Mouse (Mus musculus) Muller cell, postnatal 12 days (primary cell): ENCODE data around the gene Fcf1.

Source experiments
- DNase-seq: peaks from one replicate; pipeline ENCODE4 v3.0.0-alpha.2; 2015; ENCODE audit errors: inconsistent ontology term

Fcf1 gene

DNA sequence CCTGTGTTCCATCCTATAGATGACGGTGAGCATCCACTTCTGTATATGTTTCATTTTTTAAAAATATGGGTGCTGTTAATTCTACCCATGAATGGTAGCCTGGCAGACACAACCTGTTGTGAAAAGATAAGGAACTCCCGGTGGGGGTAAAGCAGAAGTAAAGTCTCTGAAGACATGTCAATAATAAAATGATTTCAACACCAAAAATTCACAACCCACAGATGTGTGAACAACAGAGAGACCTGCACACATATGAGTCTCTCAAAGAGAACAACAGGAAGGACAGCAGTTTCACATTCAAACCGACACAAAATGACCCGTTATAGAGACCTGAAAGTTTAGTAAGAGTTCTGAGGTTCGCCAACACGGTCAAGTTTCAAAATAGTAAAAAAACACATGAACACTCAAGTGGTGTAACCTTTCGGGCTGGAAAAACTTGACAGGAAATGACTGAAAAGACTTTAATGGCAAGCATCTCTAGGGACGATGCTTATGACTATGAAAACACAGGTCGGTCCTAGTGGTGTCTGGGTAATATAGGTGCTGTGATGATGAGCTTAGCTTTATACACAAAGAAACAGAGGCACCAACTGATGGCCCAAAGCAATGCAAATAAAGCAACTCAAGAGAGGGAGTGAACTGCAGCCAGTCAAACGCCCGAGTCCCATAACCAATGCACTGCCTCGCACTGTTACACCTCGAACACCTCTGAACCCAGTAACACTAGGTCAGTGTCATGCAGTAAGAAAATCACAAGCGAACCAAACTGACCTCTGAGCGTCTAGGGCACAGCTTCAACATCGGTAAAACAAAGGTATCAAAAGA is 1.7 kb upstream of the Fcf1 start:
- DNase-seq = no peak

DNA sequence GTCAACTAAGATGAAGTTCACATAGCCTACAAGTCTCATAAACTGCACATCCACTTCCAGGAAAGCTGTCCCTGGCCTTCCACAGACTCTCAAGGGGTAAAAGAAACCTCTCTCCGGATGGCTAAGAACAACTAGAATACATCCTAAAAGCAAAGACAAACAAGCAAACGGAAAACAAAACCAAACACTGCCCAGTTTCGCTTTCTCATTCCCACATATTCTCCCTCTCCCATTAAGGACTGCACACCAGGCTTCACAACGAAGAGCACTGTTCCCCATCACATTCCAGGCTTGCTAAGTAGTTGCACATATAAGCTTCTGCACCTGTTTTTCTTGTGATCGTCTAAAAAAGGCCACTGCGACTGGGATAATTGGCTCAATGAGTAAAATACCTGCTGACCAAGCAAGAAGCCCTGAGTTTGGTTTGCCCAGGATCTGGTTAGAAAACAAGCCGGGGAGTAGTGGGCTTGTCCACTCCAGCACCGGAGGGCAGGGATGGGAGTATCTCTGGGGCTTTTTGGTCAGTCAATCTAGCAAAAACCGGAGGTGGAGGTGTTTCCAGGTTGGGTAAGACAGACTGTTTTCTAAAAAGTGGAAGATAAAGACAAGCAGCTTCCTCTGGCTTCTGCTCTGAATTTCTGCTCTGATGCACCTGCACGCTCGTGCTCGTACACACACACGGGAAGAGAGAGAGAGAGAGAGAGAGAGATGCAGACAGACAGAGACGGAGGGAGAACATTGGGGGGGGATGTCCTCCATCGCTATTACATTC is 855 bp upstream of the Fcf1 start:
- DNase-seq = peak; percentile 33

DNA sequence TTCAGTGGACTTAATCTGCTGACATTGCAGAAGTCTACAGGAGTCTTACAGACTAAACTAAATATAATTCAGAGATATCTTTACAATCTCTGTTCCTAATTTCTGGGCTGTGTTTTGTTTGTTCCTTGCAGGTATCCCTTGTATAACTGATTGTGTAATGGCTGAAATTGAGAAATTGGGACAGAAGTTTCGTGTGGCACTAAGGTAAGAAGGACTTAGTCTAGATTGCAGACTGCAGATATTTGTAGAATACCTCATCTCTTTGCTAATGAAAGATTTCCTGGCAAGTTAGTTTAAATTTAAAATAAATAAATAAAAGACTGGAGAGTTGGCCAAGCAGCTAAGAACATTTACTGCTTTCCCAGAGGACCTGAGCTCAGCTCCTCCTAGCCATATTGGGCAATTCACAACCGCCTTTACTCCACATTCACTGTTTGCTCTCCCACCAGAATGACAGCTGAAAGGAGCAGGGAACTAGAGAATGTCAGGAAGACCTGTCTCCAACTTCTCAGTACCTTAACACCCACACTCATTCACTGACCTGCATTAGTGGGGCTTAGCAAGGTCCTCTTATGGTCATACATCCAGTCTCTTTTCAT is 8.7 kb downstream of the Fcf1 start:
- no peak for DNase-seq

DNA sequence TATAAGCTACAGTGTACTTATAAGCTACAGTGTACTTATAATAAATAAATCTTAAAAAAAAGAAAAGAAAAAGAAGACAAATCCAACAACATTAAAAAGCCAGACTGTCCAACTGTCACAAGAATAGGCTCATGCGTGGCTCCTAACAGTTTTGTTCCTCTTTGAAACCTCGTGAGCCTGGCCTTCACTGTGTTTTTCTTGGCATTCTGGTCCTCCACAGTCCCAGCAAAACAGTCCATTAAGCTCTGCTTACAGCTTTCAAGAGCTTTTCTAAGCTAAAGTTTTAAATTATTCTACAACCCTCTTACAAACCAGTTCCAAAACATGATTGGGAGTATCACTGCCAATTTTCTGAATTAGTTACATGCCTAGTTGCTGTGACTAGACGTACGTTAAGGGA is 18.8 kb downstream of the Fcf1 start:
- DNase-seq = no peak

DNA sequence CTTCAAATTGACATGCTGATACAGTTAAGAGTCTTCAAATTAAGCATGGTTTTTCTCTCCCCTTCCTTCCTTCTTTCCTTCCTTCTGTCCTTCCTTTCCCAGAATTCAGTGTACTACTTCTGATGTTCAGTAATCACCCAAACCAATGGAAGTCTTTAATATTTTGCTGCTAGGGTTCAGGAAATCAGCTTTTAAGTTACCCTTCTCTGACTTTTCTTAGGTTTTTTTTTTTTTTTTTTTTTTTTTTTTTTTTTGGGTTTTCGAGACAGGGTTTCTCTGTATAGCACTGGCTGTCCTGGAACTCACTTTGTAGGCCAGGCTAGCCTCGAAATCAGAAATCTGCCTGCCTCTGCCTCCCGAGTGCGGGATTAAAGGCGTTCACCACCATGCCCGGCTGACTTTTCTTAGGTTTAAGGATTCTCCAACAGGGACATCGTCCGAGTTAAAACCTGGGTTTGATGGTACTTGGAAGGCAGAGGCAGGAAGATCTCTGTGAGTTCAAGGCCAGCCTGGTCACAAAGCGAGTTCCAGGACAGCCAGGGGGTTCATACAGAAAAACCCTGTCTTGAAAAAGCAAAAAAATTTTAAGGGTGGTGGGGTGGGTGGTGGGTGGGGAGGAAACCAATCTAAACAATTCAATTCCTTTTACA is 24.5 kb downstream of the Fcf1 start:
- DNase-seq = no peak

DNA sequence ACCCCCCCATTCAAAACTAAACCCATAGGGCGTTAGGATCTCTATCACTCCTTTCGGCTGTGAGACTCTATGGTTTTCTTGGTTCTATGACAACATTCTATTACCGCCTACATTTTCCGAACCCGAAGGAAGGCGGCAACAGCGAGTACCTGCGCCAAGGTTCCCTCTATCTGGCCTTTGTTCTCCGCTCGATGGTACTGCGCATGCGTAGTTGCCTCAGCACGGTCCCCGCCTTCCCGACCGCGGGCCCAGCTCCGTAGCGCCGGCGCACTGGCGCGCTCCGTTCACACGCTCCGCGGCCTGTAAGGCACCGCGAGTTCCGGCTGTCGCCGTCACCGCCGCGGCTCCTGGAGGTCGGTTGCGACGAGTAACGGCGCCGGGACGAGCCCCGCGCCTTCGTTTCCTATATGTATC is 25.4 kb downstream of the Fcf1 start, which contains the start of gene Ylpm1:
Gene Ylpm1 (plus strand): TSS at position 239 of the 414 bp plus-strand sequence.
- peak; percentile 96 for DNase-seq

DNA sequence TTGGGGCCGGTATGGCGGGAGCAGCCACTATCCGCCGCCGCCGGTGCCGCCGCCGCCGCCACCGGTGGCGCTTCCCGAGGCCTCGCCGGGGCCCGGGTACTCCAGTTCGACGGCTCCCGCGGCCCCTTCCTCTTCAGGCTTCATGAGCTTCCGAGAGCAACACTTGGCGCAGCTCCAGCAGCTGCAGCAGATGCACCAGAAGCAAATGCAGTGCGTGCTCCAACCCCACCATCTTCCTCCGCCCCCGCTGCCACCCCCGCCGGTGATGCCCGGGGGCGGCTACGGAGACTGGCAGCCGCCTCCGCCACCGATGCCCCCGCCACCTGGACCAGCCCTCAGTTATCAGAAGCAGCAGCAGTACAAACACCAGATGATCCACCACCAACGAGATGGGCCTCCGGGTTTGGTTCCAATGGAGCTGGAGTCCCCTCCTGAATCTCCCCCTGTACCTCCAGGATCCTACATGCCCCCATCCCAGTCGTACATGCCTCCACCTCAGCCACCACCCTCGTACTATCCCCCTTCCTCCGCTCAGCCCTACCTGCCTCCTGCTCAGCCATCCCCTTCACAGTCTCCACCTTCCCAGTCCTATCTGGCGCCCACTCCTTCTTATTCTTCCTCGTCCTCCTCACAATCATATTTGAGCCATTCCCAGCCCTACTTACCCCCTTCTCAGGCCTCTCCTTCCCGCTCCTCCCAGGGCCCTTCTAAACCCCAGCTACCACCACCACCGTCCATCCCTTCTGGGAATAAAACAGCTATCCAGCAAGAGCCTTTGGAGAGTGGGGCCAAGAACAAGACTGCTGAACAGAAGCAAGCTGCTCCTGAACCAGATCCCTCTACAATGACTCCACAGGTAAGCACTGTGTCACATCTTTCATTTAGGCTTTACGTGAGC is 26.1 kb downstream of the Fcf1 start:
- peak; percentile 15 for DNase-seq

DNA sequence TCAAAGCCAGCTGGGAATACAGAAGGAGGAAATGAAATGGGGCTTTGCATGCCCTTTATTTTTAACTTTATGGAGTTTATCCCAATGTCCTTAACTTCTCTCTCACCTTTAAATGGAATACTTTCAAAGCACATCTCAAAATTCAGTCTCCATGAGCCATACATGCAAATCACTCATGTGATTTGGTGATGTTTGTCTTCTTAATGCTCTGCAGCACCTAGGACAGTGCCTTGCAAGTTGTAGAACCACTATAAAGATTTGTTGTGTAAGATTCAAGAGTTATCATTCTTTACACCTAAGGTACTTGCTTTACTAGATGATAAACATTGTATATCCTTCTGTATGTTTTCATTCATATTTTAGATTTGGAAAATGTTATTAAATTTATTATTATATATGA is 28.4 kb downstream of the Fcf1 start:
- no peak for DNase-seq

DNA sequence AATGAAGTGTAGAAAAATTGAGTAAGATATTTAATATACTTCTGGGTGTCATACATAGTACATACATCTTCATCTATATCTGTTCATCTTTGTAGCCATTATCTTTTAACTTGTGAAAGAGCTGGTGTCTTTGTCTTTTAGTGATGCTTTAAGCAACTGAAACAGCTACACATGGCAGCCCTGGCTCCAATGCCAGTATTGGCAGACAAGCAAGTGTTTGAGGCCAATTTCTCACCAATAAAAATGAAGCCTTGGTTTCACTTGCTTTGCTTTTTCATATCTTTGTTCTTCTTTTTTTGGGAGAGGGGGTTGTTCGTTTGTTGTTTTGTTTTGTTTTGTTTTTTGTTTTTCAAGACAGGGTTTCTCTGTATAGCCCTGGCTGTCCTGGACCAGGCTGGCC is 35.5 kb downstream of the Fcf1 start:
- DNase-seq = no peak

DNA sequence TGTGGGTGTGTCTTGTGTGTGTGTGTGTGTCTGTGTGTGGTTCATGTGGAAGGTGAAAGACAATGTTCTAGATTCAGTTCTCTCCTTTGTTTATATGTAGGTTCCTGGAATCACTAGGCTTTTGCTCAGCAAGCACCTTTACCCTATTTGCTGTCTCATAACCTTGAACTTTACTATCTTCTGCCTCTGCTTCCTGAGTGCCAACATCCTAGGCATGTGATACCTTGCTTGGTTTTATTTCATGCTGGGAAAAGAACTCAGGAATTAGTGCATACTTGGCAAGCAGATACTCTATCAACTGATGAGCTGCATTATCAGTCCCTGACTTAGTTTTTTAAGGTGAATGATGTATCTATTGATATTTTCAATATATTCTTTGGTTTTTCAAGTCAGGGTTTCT is 36.3 kb downstream of the Fcf1 start:
- DNase-seq = no peak

DNA sequence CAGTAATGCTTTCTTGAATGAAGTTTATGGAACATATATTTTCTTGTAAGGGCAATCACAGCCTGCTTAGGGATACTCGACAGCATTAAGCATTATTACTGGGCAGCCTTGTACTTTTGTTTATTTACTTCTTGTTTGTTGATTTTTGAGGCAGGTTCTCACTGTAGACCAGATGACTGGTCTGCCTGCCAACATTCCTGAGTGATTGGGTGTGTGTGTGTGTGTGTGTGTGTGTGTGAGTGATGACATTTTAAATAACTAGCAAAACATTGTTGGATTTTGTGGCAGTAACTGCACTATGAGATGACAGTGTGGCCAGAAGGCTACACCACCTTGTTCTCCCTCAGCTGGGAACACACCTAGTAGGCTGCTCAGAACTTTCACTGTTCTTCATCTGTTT is 39.1 kb downstream of the Fcf1 start:
- peak; percentile 27 for DNase-seq

DNA sequence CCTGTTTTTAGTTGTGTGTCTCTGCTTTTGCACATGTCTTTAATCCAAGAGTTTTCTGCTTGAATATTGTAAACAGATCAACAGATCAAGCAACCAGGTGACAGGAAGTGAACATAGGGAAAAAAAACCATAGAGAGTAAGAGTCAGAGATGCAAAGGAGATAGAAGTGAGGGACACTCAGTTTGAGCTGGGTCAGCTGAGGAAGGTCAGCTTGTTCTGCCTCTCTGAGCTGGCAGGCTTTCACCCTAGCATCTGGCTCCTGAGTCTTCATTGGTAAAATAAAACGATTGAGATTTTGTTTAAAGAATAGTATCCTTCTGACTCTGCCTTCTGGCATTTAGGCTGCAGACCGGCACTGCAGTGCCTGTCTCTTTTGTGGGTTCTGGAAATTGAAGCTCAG is 39.8 kb downstream of the Fcf1 start:
- no peak for DNase-seq

DNA sequence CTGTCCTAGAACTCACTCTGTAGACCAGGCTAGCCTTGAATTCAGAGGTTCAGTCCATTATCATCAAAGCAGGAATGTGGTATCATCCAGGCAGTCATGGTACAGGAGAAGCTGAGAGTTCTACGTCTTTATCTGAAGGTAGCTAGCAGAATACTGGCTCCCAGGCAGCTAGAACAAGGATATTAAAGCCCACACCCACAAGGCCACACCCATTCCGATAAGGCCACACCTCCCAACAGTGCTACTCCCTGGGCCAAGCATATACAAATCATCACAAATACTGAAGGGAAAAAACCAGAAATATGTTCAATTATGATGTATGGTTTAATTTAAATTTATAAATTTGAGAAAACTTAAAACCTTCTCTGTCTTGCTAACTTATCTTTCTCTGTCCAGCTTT is 41.5 kb downstream of the Fcf1 start:
- no peak for DNase-seq

DNA sequence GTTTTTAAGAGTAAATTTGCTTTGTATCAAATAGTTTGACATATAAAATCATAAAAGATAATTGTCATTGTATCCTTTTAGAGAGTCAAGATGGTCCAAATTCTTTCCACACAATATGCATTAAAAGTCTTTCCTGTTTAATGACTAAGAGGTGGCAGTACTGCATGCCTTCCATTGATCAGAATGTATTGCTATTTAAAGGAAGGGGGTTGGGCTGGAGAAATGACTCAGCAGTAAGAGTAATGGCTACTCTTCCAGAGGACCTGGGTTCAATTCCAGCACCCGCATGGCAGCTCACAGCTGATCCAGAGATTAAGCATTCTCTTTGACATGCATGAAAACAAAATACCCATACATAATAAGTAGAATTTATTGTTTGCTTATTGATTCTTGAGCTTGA is 51.4 kb downstream of the Fcf1 start:
- no peak for DNase-seq

DNA sequence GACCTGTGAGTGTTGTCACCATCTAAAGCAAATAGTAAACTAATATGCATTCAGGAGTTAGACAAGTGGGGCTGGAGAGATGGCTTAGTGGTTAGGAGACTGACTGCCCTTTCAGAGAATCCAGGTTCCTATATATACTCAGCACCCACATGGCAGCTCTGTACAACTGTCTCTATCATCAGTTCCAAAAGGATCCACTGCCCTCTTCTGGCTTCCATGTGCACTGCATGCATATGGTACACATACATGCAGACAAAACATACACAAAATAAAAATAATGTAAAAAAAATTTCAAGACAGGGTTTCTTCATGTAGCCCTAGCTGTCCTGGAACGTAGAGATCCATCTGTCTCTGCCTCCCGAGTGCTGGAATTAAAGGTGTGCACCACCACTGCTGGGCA is 62.0 kb downstream of the Fcf1 start:
- DNase-seq = no peak
